Mouse (Mus musculus) ES-Bruce4 (cell line): ENCODE results near the gene Stub1.

Experiments
- CTCF ChIP-seq: IDR thresholded peaks from one replicate; pipeline ENCODE4 v1.8.1; 2011; ENCODE audit warnings: low read depth, low read length
- EP300 ChIP-seq: IDR thresholded peaks from 2 replicates; pipeline ENCODE4 v1.6.1; 2011; ENCODE audit warnings: low read depth, low read length; ENCODE audit not compliant: insufficient read depth
- POLR2A ChIP-seq: IDR thresholded peaks from one replicate; pipeline ENCODE4 v1.8.1; 2011; ENCODE audit warnings: low read length; ENCODE audit not compliant: insufficient read depth

DNA sequence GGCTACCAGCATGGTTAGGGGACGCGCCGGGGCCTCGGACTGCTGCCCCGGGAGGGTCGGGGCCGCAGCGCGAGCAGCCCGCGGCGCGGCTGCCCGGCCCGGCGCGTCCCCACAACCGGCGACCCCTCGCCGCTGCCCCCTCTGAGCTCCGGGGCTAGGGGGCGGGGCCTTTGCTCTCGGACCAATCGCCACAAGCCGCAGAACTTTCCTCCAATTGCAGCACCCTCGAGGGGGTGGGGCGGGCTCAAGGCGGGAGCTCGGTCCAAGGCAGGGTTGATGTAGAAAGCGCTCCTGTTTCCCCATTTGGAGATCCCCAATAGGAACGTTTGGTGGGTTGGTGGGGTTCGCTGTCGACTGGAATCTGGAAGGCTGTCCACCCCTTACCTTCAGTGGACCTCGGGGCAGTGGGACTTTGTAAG, 36.2 kb downstream of the Stub1 start, which contains the start of gene Metrn:
- TF ChIP-seq POLR2A, result peak; percentile 54
- TF ChIP-seq CTCF, result no peak
- no peak for TF ChIP-seq EP300
